Mouse (Mus musculus) neural tube, embryonic 11.5 days (tissue): ENCODE measurements around the gene Ywhag. TPM values are rescaled to one million over a fixed set of nuclear protein-coding genes. Genes with fewer than 3 reads are reported as not detected.
A peak's percentile ranks its signal among the peaks of the same experiment; 100 is the strongest.

ENCODE experiments used
- ATAC-seq: fragments of 200-750 bp; cut with Nextera tagmentation; 2 replicates; pipeline ENCODE4 v1.8.0; 2017; ENCODE audit warnings: moderate number of reproducible peaks, mild to moderate bottlenecking, moderate TSS enrichment, moderate library complexity; ENCODE audit not compliant: insufficient read depth, low FRiP score, low TSS enrichment
- DNase-seq: peaks from one replicate; pipeline ENCODE4 v3.0.0-alpha.2; 2015; ENCODE audit warnings: low spot score
- H3K27ac ChIP-seq: fragments of 300-500 bp; sonication (generic); 2 replicates; pipeline ENCODE4 v1.5.1; 2014; ENCODE audit warnings: low read depth, mild to moderate bottlenecking, low read length
- H3K27me3 ChIP-seq: fragments of 300-500 bp; sonication (generic); 2 replicates; pipeline ENCODE4 v1.6.1; 2014; ENCODE audit warnings: mild to moderate bottlenecking, low read length, mixed read lengths; ENCODE audit not compliant: control insufficient read depth, insufficient read depth
- H3K36me3 ChIP-seq: fragments of 300-500 bp; sonication (generic); 2 replicates; pipeline ENCODE4 v1.6.1; 2014; ENCODE audit warnings: mild to moderate bottlenecking, low read length, moderate library complexity, mixed read lengths; ENCODE audit not compliant: control insufficient read depth, insufficient read depth
- H3K4me1 ChIP-seq: fragments of 300-500 bp; sonication (generic); 2 replicates; pipeline ENCODE4 v1.6.1; 2014; ENCODE audit warnings: low read length, mixed read lengths; ENCODE audit not compliant: control insufficient read depth, insufficient read depth
- H3K4me2 ChIP-seq: fragments of 300-500 bp; sonication (generic); 2 replicates; pipeline ENCODE4 v1.6.1; 2014; ENCODE audit warnings: low read depth, mild to moderate bottlenecking, moderate library complexity
- H3K4me3 ChIP-seq: fragments of 300-500 bp; sonication (generic); 2 replicates; pipeline ENCODE4 v1.5.1; 2014; ENCODE audit warnings: low read depth, low read length
- H3K9ac ChIP-seq: fragments of 300-500 bp; sonication (generic); 2 replicates; pipeline ENCODE4 v1.6.1; 2014; ENCODE audit warnings: mild to moderate bottlenecking, low read length
- H3K9me3 ChIP-seq: fragments of 300-500 bp; sonication (generic); 2 replicates; pipeline ENCODE4 v1.6.1; 2016; ENCODE audit warnings: low read length; ENCODE audit not compliant: control insufficient read depth
- WGBS: fragments of 180-500 bp; shearing (Covaris S2); extraction: QIAGEN DNeasy Blood & Tissue Kit; methylation state at CpG from one replicate; pipeline ENCODE4 v1.1.7; 2014; 5-methylcytosine and 5-hydroxymethylcytosine counted together
- polyA plus RNA-seq: library from polyadenylated mRNA; unstranded; fragments of >200 nt; fragmentation: Nextera tagmentation; extraction: Ambion mirVana; gene quantifications from 2 replicates; pipeline ENCODE4 v1.2.1, GENCODE M21; 2014

Gene Ywhag
- polyA plus RNA-seq, 1 experiment from 2014 or later, result 196 TPM

DNA sequence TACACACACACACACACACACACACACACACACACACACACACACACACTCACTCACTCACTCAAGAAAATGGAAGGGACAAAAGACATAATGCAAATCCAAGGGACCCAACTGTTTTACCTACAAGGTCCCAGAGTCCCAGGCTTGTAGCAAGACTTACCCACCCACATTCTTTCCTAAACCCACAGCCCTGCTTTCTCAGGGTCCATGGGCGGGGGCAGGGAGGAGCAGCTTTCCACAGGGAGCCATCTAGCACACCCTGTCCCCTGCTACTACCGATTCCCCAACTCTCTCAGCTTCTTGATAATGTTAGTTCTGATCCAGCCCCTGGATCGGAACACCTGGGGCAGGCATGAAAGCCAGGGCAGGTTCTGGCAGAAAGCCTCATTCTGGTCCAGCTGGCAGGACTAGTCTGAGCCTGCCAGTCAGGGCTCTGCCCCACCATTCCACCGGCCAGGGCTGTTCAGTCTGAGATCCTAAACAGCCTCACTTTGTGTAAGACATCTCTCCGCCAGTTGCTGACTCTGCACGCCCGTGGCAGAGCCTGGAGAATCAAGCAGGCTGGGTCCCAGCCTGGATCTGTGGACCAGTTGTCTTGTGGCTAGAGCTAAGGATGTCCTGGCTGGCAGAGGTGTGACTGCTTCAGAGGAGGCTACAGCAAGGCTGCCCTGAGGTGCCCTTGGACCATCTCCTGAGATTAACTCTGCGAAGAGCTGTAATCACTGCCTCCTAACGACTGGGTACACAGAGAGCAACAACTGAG lies 41.6 kb downstream of the Ywhag start:
- Histone ChIP-seq H3K9ac (no peak overlapping the region), H3K4me1 (peaks cover 6% of the 10 kb centered on the region; the same call in 1 of the 2 replicates), H3K9me3 (no peaks in the 10 kb centered on the region), H3K4me3 (no peak overlapping the region), H3K36me3 (no peaks in the 10 kb centered on the region), H3K27me3 (peaks cover 16% of the 10 kb centered on the region), H3K4me2 (no peak overlapping the region), H3K27ac (no peak overlapping the region)
- 64% methylated on average over 9 of the region's 9 CpGs for WGBS
- ATAC-seq (no peak), DNase-seq (no peak)

DNA sequence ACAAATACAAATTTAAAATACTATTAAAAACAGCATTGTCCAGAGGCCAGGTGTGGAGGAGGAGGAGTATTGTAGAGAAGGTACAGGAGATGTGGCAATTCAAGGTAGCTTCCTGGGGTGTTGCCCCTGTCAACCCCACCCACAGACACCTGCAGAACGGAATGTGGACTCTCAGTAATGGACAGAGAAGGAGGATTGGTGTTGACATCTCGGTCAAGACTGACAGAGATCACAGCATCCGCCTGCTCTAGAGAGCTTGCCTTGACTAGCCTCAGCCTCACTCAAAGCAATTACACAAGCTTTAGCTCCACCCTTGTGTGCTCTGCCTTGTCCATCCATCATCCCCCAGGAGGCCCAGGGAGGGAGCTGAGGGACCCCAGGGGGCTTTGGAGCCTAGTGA lies 43.5 kb downstream of the Ywhag start:
- 63% methylated on average over 3 of the region's 3 CpGs for WGBS
- DNase-seq, result no peak
- Histone ChIP-seq H3K4me3 (no peak overlapping the region), H3K9me3 (no peaks in the 10 kb centered on the region), H3K27me3 (peaks cover 21% of the 10 kb centered on the region), H3K36me3 (no peaks in the 10 kb centered on the region), H3K4me2 (no peak overlapping the region), H3K27ac (no peak overlapping the region), H3K9ac (no peak overlapping the region), H3K4me1 (peaks cover 6% of the 10 kb centered on the region; the same call in 1 of the 2 replicates)
- no peak for ATAC-seq

GRCm38 (mm10) chr5:135890323-135890722 lies 44.1 kb downstream of the Ywhag start:
- no peaks in the 10 kb centered on the region for H3K9me3 ChIP-seq
- no peak overlapping the region for H3K4me2 ChIP-seq
- H3K4me3 ChIP-seq, result no peak overlapping the region
- H3K9ac ChIP-seq, result no peak overlapping the region
- 38% methylated on average over 4 of the region's 4 CpGs for WGBS
- peaks cover 21% of the 10 kb centered on the region for H3K27me3 ChIP-seq
- ATAC-seq (no peak), DNase-seq (no peak)
- peaks cover 6% of the 10 kb centered on the region; the same call in 1 of the 2 replicates for H3K4me1 ChIP-seq
- no peaks in the 10 kb centered on the region for H3K36me3 ChIP-seq
- no peak overlapping the region for H3K27ac ChIP-seq

GRCm38 (mm10) chr5:135888405-135889215 lies 45.8 kb downstream of the Ywhag start:
- peaks cover 6% of the 10 kb centered on the region; the same call in 1 of the 2 replicates for H3K4me1 ChIP-seq
- DNase-seq (no peak), ATAC-seq (no peak)
- H3K9ac ChIP-seq, result no peak overlapping the region
- 6% methylated on average over 30 of the region's 30 CpGs for WGBS
- no peaks in the 10 kb centered on the region for H3K9me3 ChIP-seq
- no peaks in the 10 kb centered on the region for H3K36me3 ChIP-seq
- peak overlapping the region; percentile 16; the same call in 1 of the 2 replicates for H3K4me2 ChIP-seq
- H3K27me3 ChIP-seq, result peaks cover 21% of the 10 kb centered on the region
- 0 out of 2 replicates have a peak overlapping the region, but pooled peaks have one; percentile 4 for H3K4me3 ChIP-seq
- H3K27ac ChIP-seq, result no peak overlapping the region

DNA sequence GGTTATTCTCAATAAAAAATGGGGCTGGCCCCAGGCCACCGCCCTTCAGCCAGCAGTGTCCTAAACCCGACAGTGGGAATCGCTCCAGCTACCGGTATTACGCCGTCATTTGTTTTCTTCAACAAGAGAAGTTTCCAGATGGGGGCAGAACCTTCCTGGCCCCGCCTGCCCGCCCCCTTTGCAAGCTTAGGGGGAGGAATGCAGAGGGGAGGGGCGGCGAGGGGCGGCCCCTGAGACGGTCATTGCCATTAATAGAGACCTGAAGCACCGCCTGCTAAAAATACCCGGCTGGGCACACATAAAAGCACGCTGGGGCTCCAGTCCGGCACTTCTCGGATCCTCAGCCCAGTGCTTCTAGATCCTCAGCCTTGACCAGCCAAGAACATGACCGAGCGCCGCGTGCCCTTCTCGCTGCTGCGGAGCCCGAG lies 46.7 kb downstream of the Ywhag start, which contains the start of gene Hspb1:
Gene Hspb1 (plus strand): TSS at position 245 of the 428 bp plus-strand sequence.
- DNase-seq (peak; percentile 62), ATAC-seq (no peak)
- Histone ChIP-seq H3K4me2 (peak within 1 kb of the TSS; percentile 17), H3K27me3 (peaks cover 21% of the 10 kb centered on the region), H3K9me3 (no peaks in the 10 kb centered on the region), H3K36me3 (no peaks in the 10 kb centered on the region), H3K9ac (no peak within 1 kb of the TSS), H3K4me1 (peaks cover 6% of the 10 kb centered on the region; the same call in 1 of the 2 replicates), H3K27ac (no peak within 1 kb of the TSS), H3K4me3 (peak within 1 kb of the TSS; percentile 10)
- under 1% methylated on average over 24 of the region's 24 CpGs for WGBS

- Histone ChIP-seq H3K9me3 (no peaks in the 10 kb centered on the region), H3K4me3 (no peak overlapping the region), H3K27ac (no peak overlapping the region), H3K4me1 (peaks cover 6% of the 10 kb centered on the region; the same call in 1 of the 2 replicates), H3K27me3 (peaks cover 18% of the 10 kb centered on the region), H3K4me2 (no peak overlapping the region), H3K36me3 (no peaks in the 10 kb centered on the region), H3K9ac (no peak overlapping the region)
- DNase-seq, result peak; percentile 8
- WGBS, result 79% methylated on average over 6 of the region's 6 CpGs
- ATAC-seq, result no peak
Measured at GRCm38 (mm10) chr5:135884641-135885040, 49.8 kb downstream of the Ywhag start.

- no peaks in the 10 kb centered on the region for H3K27me3 ChIP-seq
- H3K4me1 ChIP-seq, result no peaks in the 10 kb centered on the region
- ATAC-seq (no peak), DNase-seq (peak; percentile 10)
- H3K27ac ChIP-seq, result no peak overlapping the region
- H3K9ac ChIP-seq, result no peak overlapping the region
- H3K36me3 ChIP-seq, result no peaks in the 10 kb centered on the region
- no peak overlapping the region for H3K4me2 ChIP-seq
- 63% methylated on average over 13 of the region's 13 CpGs for WGBS
- no peaks in the 10 kb centered on the region for H3K9me3 ChIP-seq
- H3K4me3 ChIP-seq, result no peak overlapping the region
Measured at GRCm38 (mm10) chr5:135879449-135880158, 54.8 kb downstream of the Ywhag start.

DNA sequence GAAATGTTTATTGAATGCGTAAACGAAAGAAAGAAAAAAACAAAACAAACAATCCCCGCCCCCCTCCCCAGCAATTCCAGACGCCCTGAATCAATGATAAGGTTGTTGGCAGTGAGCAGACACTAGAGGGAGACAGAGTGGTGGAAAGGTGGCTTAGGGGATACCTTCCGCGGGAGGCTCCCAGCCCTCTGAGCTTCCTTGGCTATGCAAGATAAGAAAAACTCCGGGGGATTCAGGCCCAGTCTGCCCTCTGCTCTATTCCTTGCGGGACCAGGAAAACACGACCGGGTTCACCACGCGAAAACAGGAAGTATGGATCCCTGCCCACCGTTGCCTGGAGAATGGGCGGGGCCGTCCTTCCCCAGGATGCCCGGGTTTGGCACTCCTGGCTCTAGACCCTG lies 56.6 kb downstream of the Ywhag start:
- Histone ChIP-seq H3K27ac (no peak overlapping the region), H3K36me3 (no peaks in the 10 kb centered on the region), H3K9ac (0 out of 2 replicates have a peak overlapping the region, but pooled peaks have one; percentile 14), H3K27me3 (peaks cover 3% of the 10 kb centered on the region; the same call in 1 of the 2 replicates), H3K4me1 (no peaks in the 10 kb centered on the region), H3K9me3 (no peaks in the 10 kb centered on the region), H3K4me3 (peak overlapping the region; percentile 25), H3K4me2 (peak overlapping the region; percentile 45)
- 2% methylated on average over 16 of the region's 16 CpGs for WGBS
- ATAC-seq, result no peak
- peak; percentile 71 for DNase-seq
